Mouse (Mus musculus) 416B (cell line): ENCODE measurements around the gene Sptbn4.

Experiments
- DNase-seq: peaks from one replicate; pipeline ENCODE4 v3.0.0; 2011; ENCODE audit warnings: low read depth

Gene Sptbn4

DNA sequence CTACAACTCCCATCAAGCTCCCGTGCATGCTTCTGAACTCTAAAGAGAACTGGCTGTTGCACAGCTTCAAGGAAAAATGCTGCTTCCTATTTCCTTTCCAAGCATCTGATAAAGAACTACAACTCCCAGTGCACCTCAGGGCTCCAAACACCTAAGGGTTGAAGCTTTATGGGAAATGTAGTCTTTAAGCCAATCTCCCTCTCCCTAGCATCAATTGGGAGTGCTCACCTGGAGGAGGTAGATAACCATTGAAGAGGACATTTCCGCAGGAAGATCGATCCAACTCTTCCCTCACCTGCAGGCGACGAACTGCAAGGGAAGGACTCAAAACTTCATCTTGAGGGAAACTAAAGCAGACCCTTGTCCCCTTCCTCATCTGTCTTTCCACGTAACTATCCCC, 93.3 kb downstream of the Sptbn4 start:
- peak; percentile 50 for DNase-seq

DNA sequence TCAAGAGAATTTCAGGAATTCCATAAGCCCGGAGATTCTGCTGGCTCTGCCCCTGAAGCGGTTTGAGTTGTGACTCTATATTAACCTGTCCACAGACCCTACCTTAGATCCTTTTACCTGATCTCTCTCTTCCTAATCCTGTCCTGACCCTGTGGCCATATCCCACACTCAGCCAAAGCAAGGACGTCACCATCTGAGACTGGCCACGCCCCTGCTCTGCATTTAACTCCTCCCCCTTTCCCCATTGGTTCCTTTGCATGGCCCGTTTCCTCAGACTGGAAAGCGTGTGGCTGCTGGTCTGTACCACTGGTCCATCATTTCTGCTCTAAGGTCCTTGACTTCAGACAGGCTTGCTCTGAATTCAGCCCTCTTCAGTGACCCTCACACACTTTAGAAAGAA, 102.0 kb downstream of the Sptbn4 start:
- DNase-seq, result peak; percentile 23

DNA sequence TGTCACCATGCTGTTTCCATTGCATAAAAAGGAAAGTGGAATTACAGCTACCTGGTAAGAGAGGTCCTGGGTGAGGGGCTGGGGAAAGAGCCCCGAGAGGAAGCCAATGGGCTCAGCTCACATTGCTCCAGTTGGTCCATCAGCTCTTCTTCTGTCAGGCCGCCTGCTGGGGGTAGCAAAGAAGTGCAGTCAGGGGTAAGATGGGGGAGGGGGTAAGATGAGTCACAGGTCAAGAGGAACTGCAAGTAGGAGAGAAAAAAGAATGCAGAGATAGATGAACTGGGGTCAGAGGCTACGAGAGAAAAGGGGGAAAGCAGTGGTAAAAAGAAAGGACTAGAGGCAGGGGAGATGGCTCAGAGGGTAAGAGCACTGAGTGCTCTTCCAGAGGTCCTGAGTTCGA, 104.9 kb downstream of the Sptbn4 start:
- DNase-seq, result peak; percentile 84

GRCm38 (mm10) chr7:27339519-27339918, 108.0 kb downstream of the Sptbn4 start:
- DNase-seq, result no peak

- DNase-seq, result no peak
Measured at GRCm38 (mm10) chr7:27339114-27339513, 108.4 kb downstream of the Sptbn4 start.

GRCm38 (mm10) chr7:27337175-27337853, 110.2 kb downstream of the Sptbn4 start, which contains the start of gene Ltbp4:
Ltbp4 (minus strand) TSS chr7:27337692.
- no peak for DNase-seq

- DNase-seq, result peak; percentile 80
Measured at GRCm38 (mm10) chr7:27335928-27336823, 111.3 kb downstream of the Sptbn4 start.

GRCm38 (mm10) chr7:27335011-27335720, 112.3 kb downstream of the Sptbn4 start:
- DNase-seq, result no peak

DNA sequence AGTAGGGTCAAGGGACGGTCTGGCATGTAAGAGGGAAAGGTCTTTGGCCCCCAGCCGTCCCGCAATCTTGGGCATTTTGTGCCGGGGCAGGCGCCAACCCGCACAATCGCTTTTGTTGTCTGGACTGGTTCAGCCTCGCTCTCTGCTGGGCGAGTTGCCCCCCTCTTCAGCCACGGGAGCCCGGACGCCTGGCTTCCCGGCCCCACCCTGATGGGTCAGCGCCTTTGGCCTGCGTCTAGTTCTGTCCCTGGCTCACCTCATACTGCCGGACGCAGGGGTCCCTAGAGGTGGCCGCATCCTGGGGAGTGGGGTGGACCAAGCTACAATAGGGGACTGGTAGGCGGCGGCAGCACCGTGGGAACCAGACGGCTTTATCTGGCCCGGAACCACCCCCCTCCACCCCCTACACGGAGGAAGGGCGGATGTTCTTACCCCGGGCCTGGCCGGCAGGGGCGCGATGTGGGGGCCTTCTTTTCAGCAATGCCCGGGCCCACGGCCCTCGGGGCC, 113.0 kb downstream of the Sptbn4 start:
- no peak for DNase-seq

GRCm38 (mm10) chr7:27333316-27333941, 114.1 kb downstream of the Sptbn4 start:
- no peak for DNase-seq

GRCm38 (mm10) chr7:27332353-27333199, 114.9 kb downstream of the Sptbn4 start:
- DNase-seq, result peak; percentile 93

- peak; percentile 69 for DNase-seq
Measured at GRCm38 (mm10) chr7:27331854-27332253, 115.6 kb downstream of the Sptbn4 start.

GRCm38 (mm10) chr7:27331541-27331851, 116.0 kb downstream of the Sptbn4 start:
- DNase-seq, result no peak

- peak; percentile 98 for DNase-seq
Measured at GRCm38 (mm10) chr7:27330709-27331540, 116.6 kb downstream of the Sptbn4 start.

DNA sequence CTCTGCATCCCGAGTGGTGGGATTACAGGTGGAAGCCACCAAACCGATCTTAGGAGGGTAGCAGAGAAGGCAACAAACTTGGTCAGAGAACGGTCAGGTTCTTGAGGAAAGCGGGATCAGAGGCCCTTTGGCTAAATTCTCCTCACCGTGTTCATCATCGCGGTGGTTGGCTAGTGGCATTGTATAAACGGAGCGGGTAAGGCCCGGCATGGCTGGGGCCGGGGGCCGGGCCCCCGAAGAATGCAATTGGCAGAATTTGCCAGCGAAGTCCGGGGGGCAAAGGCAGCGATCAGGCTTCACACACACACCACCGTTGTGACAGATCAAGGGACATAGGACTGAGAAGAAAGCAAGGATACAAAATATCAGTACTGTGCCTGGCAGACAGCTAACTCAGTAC, 117.5 kb downstream of the Sptbn4 start:
- DNase-seq, result peak; percentile 53

GRCm38 (mm10) chr7:27329326-27329947, 118.0 kb downstream of the Sptbn4 start:
- peak; percentile 89 for DNase-seq

DNA sequence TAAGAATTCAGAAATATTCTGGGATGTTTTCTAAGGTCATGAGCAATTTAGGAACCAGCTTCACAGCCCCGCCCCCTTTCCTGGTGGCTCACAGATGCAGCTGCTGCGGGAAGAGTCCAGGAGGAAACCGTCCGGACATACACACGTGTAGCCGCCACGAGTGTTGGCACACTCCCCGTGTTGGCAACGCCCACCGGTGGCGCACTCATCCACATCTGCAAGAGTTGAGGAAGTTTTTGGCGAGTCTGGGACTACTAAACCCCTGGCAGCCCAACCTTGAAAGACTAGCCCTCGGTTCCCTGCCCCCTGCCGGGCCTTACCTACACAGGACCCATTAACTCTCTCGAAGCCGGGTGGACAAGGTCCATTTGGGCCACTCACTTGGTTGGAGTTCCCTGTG, 118.8 kb downstream of the Sptbn4 start:
- DNase-seq, result peak; percentile 31

- no peak for DNase-seq
Measured at GRCm38 (mm10) chr7:27328161-27328560, 119.3 kb downstream of the Sptbn4 start.

DNA sequence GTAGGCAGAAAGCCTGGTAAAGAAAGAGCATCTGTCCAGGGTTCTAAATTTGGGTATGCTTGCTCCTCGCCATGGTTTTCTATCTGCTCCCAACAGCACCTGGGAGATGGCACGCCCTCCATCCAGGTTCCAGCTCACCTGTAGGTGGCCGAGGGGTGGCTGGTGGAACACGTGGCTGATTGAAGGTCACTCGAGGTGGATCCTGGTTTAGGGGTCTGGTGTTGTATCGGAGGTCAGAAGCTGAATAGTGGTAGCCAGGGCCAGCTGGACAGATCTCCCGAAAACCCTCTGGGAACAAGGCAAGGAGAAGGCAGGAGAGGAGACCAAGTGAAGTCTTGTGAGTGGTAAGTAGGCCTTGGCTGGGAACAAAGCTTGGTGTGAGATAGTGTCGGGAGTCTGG, 120.0 kb downstream of the Sptbn4 start:
- no peak for DNase-seq
